Mouse (Mus musculus) hindbrain, postnatal 0 days (tissue): ENCODE data around the gene Glrx. TPM values are rescaled to one million over a fixed set of nuclear protein-coding genes. Genes with fewer than 3 reads are reported as not detected.

ENCODE experiments used
- ATAC-seq: fragments of 200-750 bp; cut with Nextera tagmentation; 2 replicates; pipeline ENCODE4 v1.8.0; 2017; ENCODE audit warnings: mild to moderate bottlenecking, moderate TSS enrichment, moderate library complexity
- DNase-seq: peaks from one replicate; pipeline ENCODE4 v3.0.0-alpha.2; 2015; ENCODE audit warnings: low spot score
- H3K27ac ChIP-seq: fragments of 300-500 bp; sonication (generic); 2 replicates; pipeline ENCODE4 v1.5.1; 2014; ENCODE audit warnings: mild to moderate bottlenecking
- H3K27me3 ChIP-seq: fragments of 300-500 bp; sonication (generic); 2 replicates; pipeline ENCODE4 v1.6.1; 2014; ENCODE audit warnings: low read length, mixed read lengths; ENCODE audit not compliant: insufficient read depth
- H3K36me3 ChIP-seq: fragments of 300-500 bp; sonication (generic); 2 replicates; pipeline ENCODE4 v1.6.1; 2014; ENCODE audit warnings: low read length, mixed read lengths; ENCODE audit not compliant: insufficient read depth
- H3K4me1 ChIP-seq: fragments of 300-500 bp; sonication (generic); 2 replicates; pipeline ENCODE4 v1.6.1; 2014; ENCODE audit warnings: antibody characterized with exemption, low read length, mixed read lengths; ENCODE audit not compliant: insufficient read depth
- H3K4me2 ChIP-seq: fragments of 300-500 bp; sonication (generic); 2 replicates; pipeline ENCODE4 v1.6.1; 2014; ENCODE audit warnings: low read depth, mild to moderate bottlenecking, low read length, moderate library complexity, mixed read lengths
- H3K4me3 ChIP-seq: fragments of 300-500 bp; sonication (generic); 2 replicates; pipeline ENCODE4 v1.5.1; 2014; ENCODE audit warnings: low read length
- H3K9ac ChIP-seq: fragments of 300-500 bp; sonication (generic); replicated peaks from 2 replicates; pipeline ENCODE4 v1.6.1; 2014; ENCODE audit warnings: mild to moderate bottlenecking, low read length, moderate library complexity, mixed read lengths
- H3K9me3 ChIP-seq: fragments of 300-500 bp; sonication (generic); 2 replicates; pipeline ENCODE4 v1.6.1; 2016; ENCODE audit warnings: low read length, mixed read lengths
- CTCF ChIP-seq: IDR thresholded peaks from 2 replicates; pipeline ENCODE4 v1.5.1; 2016; ENCODE audit warnings: antibody characterized with exemption, control low read depth, low read depth
- WGBS: fragments of 180-500 bp; shearing (Covaris S2); extraction: QIAGEN DNeasy Blood & Tissue Kit; methylation state at CpG from one replicate; pipeline ENCODE4 v1.1.7; 2014; 5-methylcytosine and 5-hydroxymethylcytosine counted together
- polyA plus RNA-seq: library from polyadenylated mRNA; unstranded; fragments of >200 nt; fragmentation: Nextera tagmentation; extraction: Ambion mirVana; gene quantifications from 2 replicates; pipeline ENCODE4 v1.2.1, GENCODE M21; 2015
- total RNA-seq: library from RNA; depleted of rRNA; stranded (reverse); fragments of >200 nt; gene quantifications from 2 replicates; pipeline ENCODE4 v1.2.3, GENCODE M21; 2014; rRNA removed

Gene Glrx
- total and polyA plus RNA-seq, 2 experiments from 2014 or later, result 69.6 to 103 TPM

DNA sequence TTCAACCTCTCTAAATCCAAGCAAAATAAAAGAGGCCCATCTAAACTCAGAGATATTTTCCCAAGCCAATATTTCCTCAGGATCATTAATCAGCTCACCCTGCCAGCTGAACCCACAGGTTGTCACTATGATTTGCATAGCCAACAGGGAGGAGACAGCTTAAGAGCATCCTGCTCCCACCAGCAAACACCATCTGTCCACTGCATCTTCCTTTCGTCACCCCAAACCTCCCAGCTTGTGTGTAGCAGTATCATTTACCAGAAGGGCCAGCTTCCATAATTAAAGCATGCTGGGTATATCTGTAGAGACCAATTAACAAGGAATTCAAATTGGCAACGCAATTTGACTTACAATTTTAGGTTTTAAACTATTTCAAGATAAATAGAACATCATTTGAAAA is 40.8 kb downstream of the Glrx start:
- Histone ChIP-seq H3K27me3 (no peaks in the 10 kb centered on the region), H3K36me3 (0 out of 2 replicates have a peak, but pooled peaks cover 3% of the 10 kb centered on the region), H3K4me2 (no peak overlapping the region), H3K27ac (no peak overlapping the region), H3K4me3 (no peak overlapping the region), H3K9me3 (no peaks in the 10 kb centered on the region), H3K9ac (no peak overlapping the region), H3K4me1 (no peaks in the 10 kb centered on the region)
- DNase-seq (peak; percentile 61), ATAC-seq (peak; percentile 82)
- no peak for TF ChIP-seq CTCF
- WGBS, result 57% methylated on average over 2 of the region's 2 CpGs

DNA sequence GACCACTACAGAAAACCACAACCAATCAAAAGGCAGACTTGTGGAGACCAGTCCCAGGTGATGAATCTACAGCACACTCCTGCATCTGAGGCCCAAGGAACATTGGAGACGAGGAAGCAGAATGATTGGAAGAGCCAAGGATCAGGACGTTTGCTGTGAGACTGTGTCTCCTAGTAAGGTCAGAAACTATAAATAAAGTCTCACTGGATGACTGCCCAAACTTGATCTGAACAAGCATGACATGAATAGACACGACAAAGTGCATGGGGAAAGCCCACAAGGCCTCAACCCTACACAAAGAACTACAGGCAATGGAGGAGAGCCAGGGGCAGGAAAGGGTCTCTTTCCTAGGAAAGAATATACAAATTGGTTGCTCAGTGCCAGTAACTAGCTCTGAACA is 44.1 kb downstream of the Glrx start:
- Histone ChIP-seq H3K27ac (no peak overlapping the region), H3K27me3 (no peaks in the 10 kb centered on the region), H3K4me2 (no peak overlapping the region), H3K9ac (no peak overlapping the region), H3K4me3 (no peak overlapping the region), H3K4me1 (no peaks in the 10 kb centered on the region), H3K9me3 (no peaks in the 10 kb centered on the region), H3K36me3 (0 out of 2 replicates have a peak, but pooled peaks cover 3% of the 10 kb centered on the region)
- TF ChIP-seq CTCF, result no peak
- DNase-seq (no peak), ATAC-seq (no peak)
- WGBS, result 63% methylated on average over 3 of the region's 3 CpGs

DNA sequence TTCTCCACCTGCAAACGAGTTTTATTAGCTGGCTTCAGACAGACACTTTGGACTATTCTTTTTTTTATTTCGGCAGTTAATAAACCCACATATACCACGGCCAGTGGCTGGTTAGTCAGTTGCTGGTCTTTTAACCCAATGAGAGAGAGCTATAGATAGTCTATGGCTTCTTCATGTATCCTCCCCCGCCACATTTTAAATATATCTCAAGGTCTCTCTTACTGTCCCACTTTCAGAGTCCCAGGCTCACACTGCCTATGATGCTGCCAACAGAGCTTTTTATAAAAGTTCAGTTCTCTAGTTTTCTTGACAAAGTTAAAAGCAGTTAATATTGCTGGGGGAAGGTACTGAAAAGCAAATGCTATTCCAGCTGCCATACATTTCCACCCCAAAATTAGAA is 52.2 kb downstream of the Glrx start:
- no peaks in the 10 kb centered on the region for H3K27me3 ChIP-seq
- WGBS, result 93% methylated on average over 4 of the region's 4 CpGs
- DNase-seq (no peak), ATAC-seq (no peak)
- 0 out of 2 replicates have a peak, but pooled peaks cover 4% of the 10 kb centered on the region for H3K36me3 ChIP-seq
- H3K4me1 ChIP-seq, result no peaks in the 10 kb centered on the region
- no peaks in the 10 kb centered on the region for H3K9me3 ChIP-seq
- no peak for TF ChIP-seq CTCF
- H3K27ac ChIP-seq, result no peak overlapping the region
- H3K4me2 ChIP-seq, result no peak overlapping the region
- H3K9ac ChIP-seq, result no peak overlapping the region
- H3K4me3 ChIP-seq, result no peak overlapping the region

DNA sequence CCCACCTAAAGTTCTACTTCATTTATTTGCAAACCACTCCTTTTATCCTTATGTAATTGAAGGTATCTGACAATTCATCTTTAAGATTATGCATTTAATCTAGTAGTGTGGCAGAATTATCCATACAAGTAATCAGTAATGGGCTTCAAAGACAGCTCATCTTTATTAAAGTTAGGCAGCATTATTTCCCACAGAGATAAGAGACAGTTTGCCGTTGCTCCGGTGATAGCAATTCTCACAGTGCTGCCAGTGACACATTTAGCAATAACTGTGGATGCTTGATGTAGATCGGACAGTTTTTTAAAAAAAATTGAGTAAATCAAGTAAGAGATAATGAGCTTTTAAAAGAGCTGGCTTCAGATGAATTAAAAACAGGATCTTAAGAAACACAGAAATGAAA is 52.6 kb downstream of the Glrx start:
- H3K4me2 ChIP-seq, result no peak overlapping the region
- H3K4me3 ChIP-seq, result no peak overlapping the region
- H3K27me3 ChIP-seq, result no peaks in the 10 kb centered on the region
- H3K9ac ChIP-seq, result no peak overlapping the region
- ATAC-seq, result no peak
- H3K36me3 ChIP-seq, result 0 out of 2 replicates have a peak, but pooled peaks cover 4% of the 10 kb centered on the region
- H3K4me1 ChIP-seq, result no peaks in the 10 kb centered on the region
- H3K27ac ChIP-seq, result no peak overlapping the region
- H3K9me3 ChIP-seq, result no peaks in the 10 kb centered on the region
- WGBS, result 69% methylated on average over 3 of the region's 3 CpGs
- no peak for DNase-seq
- TF ChIP-seq CTCF, result no peak

DNA sequence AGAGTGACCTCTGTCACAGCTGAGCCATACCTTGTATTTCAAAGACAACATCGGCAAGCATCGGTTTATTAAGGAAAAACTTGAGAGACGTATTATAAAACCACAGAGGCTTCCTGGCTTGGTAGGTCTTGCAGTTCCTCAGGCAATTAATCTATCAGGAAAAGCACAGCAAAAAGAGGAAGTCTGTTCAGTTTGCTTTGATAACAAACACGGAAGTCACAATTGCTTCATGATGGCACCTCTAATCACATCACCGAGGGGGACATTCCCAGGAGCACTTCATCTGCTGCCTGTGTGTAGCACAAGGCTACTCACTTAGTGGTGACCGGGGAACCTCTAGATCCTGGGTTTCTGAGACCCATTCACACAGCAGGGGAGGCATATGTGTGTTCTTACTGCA is 53.2 kb downstream of the Glrx start:
- Histone ChIP-seq H3K9ac (no peak overlapping the region), H3K27me3 (no peaks in the 10 kb centered on the region), H3K36me3 (0 out of 2 replicates have a peak, but pooled peaks cover 4% of the 10 kb centered on the region), H3K9me3 (no peaks in the 10 kb centered on the region), H3K4me2 (no peak overlapping the region), H3K4me3 (no peak overlapping the region), H3K4me1 (no peaks in the 10 kb centered on the region), H3K27ac (no peak overlapping the region)
- WGBS, result 83% methylated on average over 6 of the region's 6 CpGs
- DNase-seq (no peak), ATAC-seq (no peak)
- no peak for TF ChIP-seq CTCF

Other genes starting within 250 kb of the Glrx start
- 2.1 and 3.1 TPM in 2 replicates for gene Ell2, start 133.1 kb upstream of the Glrx start, total RNA-seq
- 2.6 and 2.7 TPM in 2 replicates for gene Ell2, start 133.1 kb upstream of the Glrx start, polyA plus RNA-seq
- gene Rhobtb3, start 104.1 kb downstream of the Glrx start, total RNA-seq, result 30.8 and 34.9 TPM in 2 replicates
- gene Rhobtb3, start 104.1 kb downstream of the Glrx start, polyA plus RNA-seq, result 14.1 and 14.2 TPM in 2 replicates
- gene Spata9, start 127.3 kb downstream of the Glrx start, total RNA-seq, result 0.16 and 1.5 TPM in 2 replicates
- gene Spata9, start 127.3 kb downstream of the Glrx start, polyA plus RNA-seq, result 3.5 and 3.8 TPM in 2 replicates
- 12.9 and 16.3 TPM in 2 replicates for gene Rfesd, start 178.9 kb downstream of the Glrx start, total RNA-seq
- 22.3 and 23.9 TPM in 2 replicates for gene Rfesd, start 178.9 kb downstream of the Glrx start, polyA plus RNA-seq
- 2.8 and 5.2 TPM in 2 replicates for gene Gpr150, start 217.1 kb downstream of the Glrx start, total RNA-seq
- 3.8 and 4.0 TPM in 2 replicates for gene Gpr150, start 217.1 kb downstream of the Glrx start, polyA plus RNA-seq